Mouse (Mus musculus) stomach, embryonic 15.5 days (tissue): ENCODE measurements around the gene Pnpla3. TPM values are rescaled to one million over a fixed set of nuclear protein-coding genes. Genes with fewer than 3 reads are reported as not detected.

Experiments used
- microRNA-seq: library from miRNA; unstranded; fragments of <30 nt; microRNA quantifications from one replicate; pipeline ENCODE4, GENCODE M21; 2016
- polyA plus RNA-seq: library from polyadenylated mRNA; unstranded; fragments of >200 nt; fragmentation: Nextera tagmentation; extraction: Ambion mirVana; gene quantifications from 2 replicates; pipeline ENCODE4 v1.2.1, GENCODE M21; 2015

Gene Pnpla3
- polyA plus RNA-seq, 1 experiment from 2014 or later, result 0.85 TPM

Small RNA genes within 50 kb of the gene (microRNA-seq; reads per million reads assigned to microRNA genes)
- not detected for gene Mir6392

Other genes with a start within 250 kb of the Pnpla3 start
- gene Efcab6, start 102.5 kb upstream of the Pnpla3 start, polyA plus RNA-seq, result 0.19 and 0.31 TPM in 2 replicates
- gene Sult4a1, start 62.1 kb upstream of the Pnpla3 start, polyA plus RNA-seq, result 4.9 and 5.0 TPM in 2 replicates
- gene Pnpla5, start 44.7 kb upstream of the Pnpla3 start, polyA plus RNA-seq, result not detected in 2 replicates
- 103 and 118 TPM in 2 replicates for gene Samm50, start 24.4 kb downstream of the Pnpla3 start, polyA plus RNA-seq
- 3.1 and 3.6 TPM in 2 replicates for gene Parvb, start 64.2 kb downstream of the Pnpla3 start, polyA plus RNA-seq
- gene Parvg, start 156.2 kb downstream of the Pnpla3 start, polyA plus RNA-seq, result 3.8 and 3.9 TPM in 2 replicates